Mouse (Mus musculus): ENCODE results near the gene Cntnap2. TPM values are rescaled to one million over a fixed set of nuclear protein-coding genes. Genes with fewer than 3 reads are reported as not detected.

Cntnap2 gene
- polyA plus RNA-seq, 1 experiment, result not detected

GRCm38 (mm10) chr6:45974471-45975154 is 915.5 kb downstream of the Cntnap2 start:
- H3K4me3 ChIP-seq, result no peak overlapping the region
- TF ChIP-seq SRF (IDR thresholded peaks at IDR 0.05; ENCODE audit: control insufficient read depth, insufficient read length, low read depth), result no peak
- H3K27me3 ChIP-seq (ENCODE audit: control insufficient read depth, insufficient read depth, insufficient read length), result no peaks in the 10 kb centered on the region
- no peak overlapping the region for H3K4me2 ChIP-seq (ENCODE audit: low read depth)
- H3ac ChIP-seq (ENCODE audit: control insufficient read depth, insufficient read length), result no peak overlapping the region
- H3K36me3 ChIP-seq (ENCODE audit: control insufficient read depth, insufficient read depth), result no peaks in the 10 kb centered on the region
- H3K79me2 ChIP-seq (ENCODE audit: control insufficient read depth, insufficient read depth), result no peaks in the 10 kb centered on the region

- Histone ChIP-seq H3K4me3 (no peak overlapping the region), H3K4me2 (ENCODE audit: low read depth) (no peak overlapping the region), H3ac (ENCODE audit: control insufficient read depth, insufficient read length) (no peak overlapping the region), H3K27me3 (ENCODE audit: control insufficient read depth, insufficient read depth, insufficient read length) (no peaks in the 10 kb centered on the region), H3K36me3 (ENCODE audit: control insufficient read depth, insufficient read depth) (no peaks in the 10 kb centered on the region), H3K79me2 (ENCODE audit: control insufficient read depth, insufficient read depth) (no peaks in the 10 kb centered on the region)
- no peak for TF ChIP-seq USF1 (IDR thresholded peaks at IDR 0.05; ENCODE audit: low read depth)
- no peak for TF ChIP-seq MAX (IDR thresholded peaks at IDR 0.05; ENCODE audit: low read depth)
- no peak for TF ChIP-seq E2F4 (IDR thresholded peaks at IDR 0.05; ENCODE audit: insufficient read depth)
- no peak for TF ChIP-seq CEBPB (IDR thresholded peaks at IDR 0.05; ENCODE audit: insufficient read depth, poor library complexity, severe bottlenecking)
Observed at GRCm38 (mm10) chr6:45979171-45979570, 920.0 kb downstream of the Cntnap2 start.

GRCm38 (mm10) chr6:45988051-45988450 is 928.9 kb downstream of the Cntnap2 start:
- TF ChIP-seq SRF (IDR thresholded peaks at IDR 0.05; ENCODE audit: control insufficient read depth, insufficient read length, low read depth) (no peak), TCF12 (IDR thresholded peaks at IDR 0.05; ENCODE audit: insufficient read depth, poor library complexity, severe bottlenecking) (no peak), MAX (IDR thresholded peaks at IDR 0.05; ENCODE audit: low read depth) (no peak), E2F4 (IDR thresholded peaks at IDR 0.05; ENCODE audit: insufficient read depth) (no peak), USF1 (IDR thresholded peaks at IDR 0.05; ENCODE audit: low read depth) (no peak), REST (IDR thresholded peaks at IDR 0.05; ENCODE audit: insufficient read depth, insufficient read length) (no peak), TCF3 (IDR thresholded peaks at IDR 0.05; ENCODE audit: insufficient read length, low read depth) (no peak), MYOG (IDR thresholded peaks at IDR 0.05; ENCODE audit: control insufficient read depth in 1 of 3, insufficient read depth in 1 of 3, insufficient read length in 2 of 3, low read depth in 2 of 3) (no peak), CEBPB (IDR thresholded peaks at IDR 0.05; ENCODE audit: insufficient read depth, poor library complexity, severe bottlenecking) (no peak), POLR2A (IDR thresholded peaks at IDR 0.05; ENCODE audit: insufficient read length, low read depth) (no peak), POLR2AphosphoS2 (IDR thresholded peaks at IDR 0.05; ENCODE audit: insufficient read length, low read depth) (no peak), MYOD1 (IDR thresholded peaks at IDR 0.05; ENCODE audit: control insufficient read depth in 1 of 3, insufficient read length in 2 of 3, low read depth in 2 of 3) (no peak)
- Histone ChIP-seq H3K4me2 (ENCODE audit: low read depth) (no peak overlapping the region), H3K36me3 (ENCODE audit: control insufficient read depth, insufficient read depth) (no peaks in the 10 kb centered on the region), H3K4me3 (no peak overlapping the region), H3K79me2 (ENCODE audit: control insufficient read depth, insufficient read depth) (no peaks in the 10 kb centered on the region), H3ac (ENCODE audit: control insufficient read depth, insufficient read length) (no peak overlapping the region), H3K27me3 (ENCODE audit: control insufficient read depth, insufficient read depth, insufficient read length) (no peaks in the 10 kb centered on the region)

GRCm38 (mm10) chr6:45991086-45991485 is 931.9 kb downstream of the Cntnap2 start:
- Histone ChIP-seq H3K36me3 (ENCODE audit: control insufficient read depth, insufficient read depth) (no peaks in the 10 kb centered on the region), H3K4me3 (no peak overlapping the region), H3K79me2 (ENCODE audit: control insufficient read depth, insufficient read depth) (no peaks in the 10 kb centered on the region), H3K27me3 (ENCODE audit: control insufficient read depth, insufficient read depth, insufficient read length) (no peaks in the 10 kb centered on the region), H3ac (ENCODE audit: control insufficient read depth, insufficient read length) (no peak overlapping the region), H3K4me2 (ENCODE audit: low read depth) (no peak overlapping the region)
- TF ChIP-seq E2F4 (IDR thresholded peaks at IDR 0.05; ENCODE audit: insufficient read depth), result no peak
- no peak for TF ChIP-seq USF1 (IDR thresholded peaks at IDR 0.05; ENCODE audit: low read depth)
- TF ChIP-seq SRF (IDR thresholded peaks at IDR 0.05; ENCODE audit: control insufficient read depth, insufficient read length, low read depth), result no peak
- no peak for TF ChIP-seq POLR2A (IDR thresholded peaks at IDR 0.05; ENCODE audit: insufficient read length, low read depth)
- no peak for TF ChIP-seq TCF3 (IDR thresholded peaks at IDR 0.05; ENCODE audit: insufficient read length, low read depth)
- no peak for TF ChIP-seq MAX (IDR thresholded peaks at IDR 0.05; ENCODE audit: low read depth)
- TF ChIP-seq MYOD1 (IDR thresholded peaks at IDR 0.05; ENCODE audit: control insufficient read depth in 1 of 3, insufficient read length in 2 of 3, low read depth in 2 of 3), result no peak
- TF ChIP-seq TCF12 (IDR thresholded peaks at IDR 0.05; ENCODE audit: insufficient read depth, poor library complexity, severe bottlenecking), result no peak

GRCm38 (mm10) chr6:46022515-46023143 is 963.5 kb downstream of the Cntnap2 start:
- H3K4me2 ChIP-seq (ENCODE audit: low read depth), result no peak overlapping the region
- no peaks in the 10 kb centered on the region for H3K36me3 ChIP-seq (ENCODE audit: control insufficient read depth, insufficient read depth)
- H3K79me2 ChIP-seq (ENCODE audit: control insufficient read depth, insufficient read depth), result no peaks in the 10 kb centered on the region
- no peak overlapping the region for H3K4me3 ChIP-seq
- H3K27me3 ChIP-seq (ENCODE audit: control insufficient read depth, insufficient read depth, insufficient read length), result no peaks in the 10 kb centered on the region
- no peak for TF ChIP-seq TCF12 (IDR thresholded peaks at IDR 0.05; ENCODE audit: insufficient read depth, poor library complexity, severe bottlenecking)
- H3ac ChIP-seq (ENCODE audit: control insufficient read depth, insufficient read length), result no peak overlapping the region
